Mouse (Mus musculus): ENCODE data around the gene Taf10.

GRCm38 (mm10) chr7:105726980-105727325 lies 17.2 kb downstream of the Taf10 start:
- TF ChIP-seq POLR2A (IDR thresholded peaks at IDR 0.05; ENCODE audit: borderline replicate concordance, insufficient read depth, low read length) = no peak
- no peak for TF ChIP-seq CTCF (IDR thresholded peaks at IDR 0.05; ENCODE audit: borderline replicate concordance, insufficient read depth, low read depth, low read length)

Measured in cerebellum, adult 2 months (tissue).